Mouse (Mus musculus) kidney, postnatal 14 days (tissue): ENCODE results near the gene Evx1.

ENCODE experiments used
- DNase-seq: peaks from one replicate; pipeline ENCODE4 v3.0.0; 2022; ENCODE audit warnings: mixed read lengths

The Evx1 gene

GRCm38 (mm10) chr6:52313391-52314303, at the start of gene Evx1:
Gene Evx1 (plus strand): TSS chr6:52313498.
- DNase-seq = no peak

- DNase-seq = no peak
Observed at GRCm38 (mm10) chr6:52264106-52264790, 49.0 kb upstream of the Evx1 start.

- no peak for DNase-seq
Observed at GRCm38 (mm10) chr6:52265306-52265912, 47.9 kb upstream of the Evx1 start.

GRCm38 (mm10) chr6:52265913-52266665, 47.2 kb upstream of the Evx1 start:
- no peak for DNase-seq

GRCm38 (mm10) chr6:52266666-52266985, 46.7 kb upstream of the Evx1 start:
- no peak for DNase-seq

- no peak for DNase-seq
Observed at GRCm38 (mm10) chr6:52267221-52267620, 46.1 kb upstream of the Evx1 start.

GRCm38 (mm10) chr6:52267691-52268090, 45.6 kb upstream of the Evx1 start:
- DNase-seq = no peak

GRCm38 (mm10) chr6:52268341-52268740, 45.0 kb upstream of the Evx1 start:
- no peak for DNase-seq

GRCm38 (mm10) chr6:52268756-52269155, 44.5 kb upstream of the Evx1 start:
- DNase-seq = no peak

- DNase-seq = peak; percentile 69
Observed at GRCm38 (mm10) chr6:52270494-52271480, 42.5 kb upstream of the Evx1 start.

GRCm38 (mm10) chr6:52272766-52273655, 40.3 kb upstream of the Evx1 start:
- no peak for DNase-seq

GRCm38 (mm10) chr6:52273656-52274280, 39.5 kb upstream of the Evx1 start:
- DNase-seq = no peak

- no peak for DNase-seq
Observed at GRCm38 (mm10) chr6:52274576-52274975, 38.7 kb upstream of the Evx1 start.

GRCm38 (mm10) chr6:52275563-52276280, 37.6 kb upstream of the Evx1 start:
- DNase-seq = no peak

GRCm38 (mm10) chr6:52276382-52276781, 36.9 kb upstream of the Evx1 start:
- no peak for DNase-seq

GRCm38 (mm10) chr6:52276920-52277319, 36.4 kb upstream of the Evx1 start:
- no peak for DNase-seq

- no peak for DNase-seq
Observed at GRCm38 (mm10) chr6:52281084-52281483, 32.2 kb upstream of the Evx1 start.

- no peak for DNase-seq
Observed at GRCm38 (mm10) chr6:52283896-52284295, 29.4 kb upstream of the Evx1 start.

- no peak for DNase-seq
Observed at GRCm38 (mm10) chr6:52290186-52290585, 23.1 kb upstream of the Evx1 start.
